Mouse (Mus musculus): ENCODE measurements around the gene Rnf4. TPM values are rescaled to one million over a fixed set of nuclear protein-coding genes. Genes with fewer than 3 reads are reported as not detected.

Rnf4 gene
- total RNA-seq, 1 experiment: 177 TPM

GRCm38 (mm10) chr5:34336775-34337450, 824 bp downstream of the Rnf4 start:
- in situ Hi-C loops (cut with MboI; ENCODE audit: low sequenced_read_pairs in 2 of 2, unreplicated experiment in 2 of 2): no loop called here

DNA sequence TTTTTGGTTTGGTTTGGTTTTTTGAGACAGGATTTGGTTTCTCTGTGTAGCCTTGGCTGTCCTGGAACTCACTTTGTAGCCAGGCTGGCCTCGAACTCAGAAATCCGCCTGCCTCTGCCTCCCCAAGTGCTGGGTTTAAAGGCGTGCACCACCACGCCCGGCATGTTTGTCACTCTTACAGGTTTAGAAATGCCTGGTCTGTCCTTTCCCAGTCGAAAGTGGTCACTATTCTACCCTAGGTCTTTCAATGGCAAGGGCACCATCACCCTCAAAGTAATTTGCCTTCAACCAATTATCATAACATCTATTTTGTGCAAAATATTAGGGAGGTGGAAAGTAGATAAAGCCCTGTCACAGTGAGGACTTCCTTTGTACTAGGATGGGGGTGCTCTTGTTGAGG, 4.2 kb downstream of the Rnf4 start:
- no peak overlapping the region for H3K4me3 ChIP-seq (ENCODE audit: insufficient read depth in 1 of 2, low read depth in 1 of 2, low read length in 2 of 2, poor library complexity in 1 of 2, severe bottlenecking in 1 of 2)
- in situ Hi-C loops (cut with MboI; ENCODE audit: low sequenced_read_pairs in 2 of 2, unreplicated experiment in 2 of 2): no loop called here
- no peak overlapping the region for H3K9ac ChIP-seq (ENCODE audit: insufficient read depth, low read depth, low read length, poor library complexity, severe bottlenecking)
- H3K9me3 ChIP-seq (ENCODE audit: control insufficient read depth, insufficient read depth, low read depth, low read length): no peaks in the 10 kb centered on the region
- no peak overlapping the region for H3K27ac ChIP-seq (ENCODE audit: insufficient read depth, low read depth, low read length, poor library complexity, severe bottlenecking)
- H3K36me3 ChIP-seq (ENCODE audit: control insufficient read depth, insufficient read depth, low read length, poor library complexity, severe bottlenecking): peaks cover 12% of the 10 kb centered on the region
- DNase-seq (ENCODE audit: low read depth, low spot score): no peak
- TF ChIP-seq ZC3H11A (IDR thresholded peaks at IDR 0.05; ENCODE audit: borderline replicate concordance, low read depth, low read length): no peak
- TF ChIP-seq ZNF384 (IDR thresholded peaks at IDR 0.05; ENCODE audit: low read depth, low read length): no peak
- TF ChIP-seq HCFC1 (IDR thresholded peaks at IDR 0.05; ENCODE audit: borderline replicate concordance, insufficient read depth, low read length): no peak
- no peak for TF ChIP-seq CHD2 (IDR thresholded peaks at IDR 0.05; ENCODE audit: low read depth, low read length)
- no peak for TF ChIP-seq MAFK (IDR thresholded peaks at IDR 0.05; ENCODE audit: insufficient read depth, low read depth, low read length)
- H3K4me1 ChIP-seq (ENCODE audit: control insufficient read depth in 2 of 2, insufficient read depth in 2 of 2, low read length in 2 of 2, poor library complexity in 1 of 2): no peaks in the 10 kb centered on the region; a peak in 2 of 4 replicates

More at GRCm38 (mm10) chr5:34336775-34337450, 824 bp downstream of the Rnf4 start:
- Histone ChIP-seq H3K27ac (ENCODE audit: insufficient read depth, low read depth, low read length, poor library complexity, severe bottlenecking) (peak overlapping the region; percentile 96), H3K4me1 (ENCODE audit: control insufficient read depth in 2 of 2, insufficient read depth in 2 of 2, low read length in 2 of 2, poor library complexity in 1 of 2) (peaks cover 1 to 3% of the 10 kb centered on the region in 2 experiments; a peak in 3 of 4 replicates), H3K9me3 (ENCODE audit: control insufficient read depth, insufficient read depth, low read depth, low read length) (no peaks in the 10 kb centered on the region), H3K4me3 (ENCODE audit: insufficient read depth in 1 of 2, low read depth in 1 of 2, low read length in 2 of 2, poor library complexity in 1 of 2, severe bottlenecking in 1 of 2) (peak overlapping the region; percentile 88 to 89), H3K9ac (ENCODE audit: insufficient read depth, low read depth, low read length, poor library complexity, severe bottlenecking) (peak overlapping the region; percentile 98), H3K36me3 (ENCODE audit: control insufficient read depth, insufficient read depth, low read length, poor library complexity, severe bottlenecking) (peaks cover 3% of the 10 kb centered on the region; the same call in 1 of the 2 replicates)
- TF ChIP-seq HCFC1 (IDR thresholded peaks at IDR 0.05; ENCODE audit: borderline replicate concordance, insufficient read depth, low read length) (no peak; the same call in 1 of the 2 replicates), CHD2 (IDR thresholded peaks at IDR 0.05; ENCODE audit: low read depth, low read length) (0 out of 2 replicates have a peak, but pooled peaks have one; percentile 30), ZNF384 (IDR thresholded peaks at IDR 0.05; ENCODE audit: low read depth, low read length) (peak; percentile 71; the same call in 1 of the 2 replicates)
- DNase-seq (ENCODE audit: low read depth, low spot score): peak; percentile 65

DNA sequence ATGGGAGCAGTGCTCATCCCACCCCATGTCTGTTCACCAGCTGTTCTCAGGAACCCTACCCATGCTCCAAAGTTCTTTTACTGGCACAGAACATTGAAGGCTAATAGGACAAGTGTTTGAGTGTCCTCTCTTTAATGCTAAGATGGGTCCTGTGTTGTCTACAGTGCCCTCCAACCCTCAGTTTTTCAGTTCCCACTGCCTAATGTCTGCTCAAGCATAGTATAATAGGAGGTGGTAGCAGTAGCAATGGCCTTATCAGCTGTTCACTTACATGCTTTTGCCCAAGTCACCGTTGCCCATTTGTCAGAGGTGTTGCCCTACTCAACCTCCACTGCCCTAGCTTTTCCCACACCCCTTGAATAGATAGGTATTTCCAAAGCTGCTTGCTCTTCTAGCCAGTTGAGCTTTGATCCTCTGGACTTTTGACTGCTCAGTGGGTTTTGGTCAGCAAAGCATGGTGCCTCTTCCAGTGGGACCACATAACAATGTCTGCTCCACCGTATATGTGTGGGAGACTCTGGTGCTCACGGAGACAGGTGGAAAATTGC, 16.1 kb downstream of the Rnf4 start:
- H3K9me3 ChIP-seq (ENCODE audit: control insufficient read depth, insufficient read depth, low read depth, low read length): no peaks in the 10 kb centered on the region
- H3K27ac ChIP-seq (ENCODE audit: insufficient read depth, low read depth, low read length, poor library complexity, severe bottlenecking): no peak overlapping the region
- no peak overlapping the region for H3K9ac ChIP-seq (ENCODE audit: insufficient read depth, low read depth, low read length, poor library complexity, severe bottlenecking)
- H3K4me1 ChIP-seq (ENCODE audit: control insufficient read depth in 2 of 2, insufficient read depth in 2 of 2, low read length in 2 of 2, poor library complexity in 1 of 2): no peaks in the 10 kb centered on the region
- no peak overlapping the region for H3K4me3 ChIP-seq (ENCODE audit: insufficient read depth in 1 of 2, low read depth in 1 of 2, low read length in 2 of 2, poor library complexity in 1 of 2, severe bottlenecking in 1 of 2)
- no peak for DNase-seq (ENCODE audit: low read depth, low spot score)
- in situ Hi-C loops (cut with MboI; ENCODE audit: low sequenced_read_pairs in 2 of 2, unreplicated experiment in 2 of 2): no loop called here
- peaks cover 50% of the 10 kb centered on the region for H3K36me3 ChIP-seq (ENCODE audit: control insufficient read depth, insufficient read depth, low read length, poor library complexity, severe bottlenecking)
- TF ChIP-seq ZC3H11A (IDR thresholded peaks at IDR 0.05; ENCODE audit: borderline replicate concordance, low read depth, low read length) (no peak), CHD2 (IDR thresholded peaks at IDR 0.05; ENCODE audit: low read depth, low read length) (no peak), HCFC1 (IDR thresholded peaks at IDR 0.05; ENCODE audit: borderline replicate concordance, insufficient read depth, low read length) (no peak), ZNF384 (IDR thresholded peaks at IDR 0.05; ENCODE audit: low read depth, low read length) (no peak), MAFK (IDR thresholded peaks at IDR 0.05; ENCODE audit: insufficient read depth, low read depth, low read length) (no peak)

DNA sequence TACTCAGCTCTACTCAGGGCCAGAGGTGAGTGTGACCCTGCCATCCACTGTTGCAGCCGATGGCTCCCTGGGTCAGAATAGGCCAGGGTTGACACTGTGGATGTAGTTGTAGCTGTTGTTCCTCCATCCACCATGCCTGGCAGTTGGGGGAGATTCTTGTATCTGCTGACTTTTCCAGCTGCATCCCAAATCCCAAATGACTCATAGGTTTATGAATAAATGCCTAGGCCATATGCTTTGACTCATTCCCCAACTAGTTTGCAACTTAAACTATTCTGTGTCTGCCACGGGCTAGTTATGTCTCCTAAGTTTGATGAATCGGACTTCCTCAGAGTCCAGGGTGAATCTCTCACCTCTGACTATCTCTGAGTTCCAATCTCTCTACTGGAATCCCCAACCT, 24.2 kb downstream of the Rnf4 start:
- TF ChIP-seq MAFK (IDR thresholded peaks at IDR 0.05; ENCODE audit: insufficient read depth, low read depth, low read length): no peak
- TF ChIP-seq ZNF384 (IDR thresholded peaks at IDR 0.05; ENCODE audit: low read depth, low read length): no peak
- TF ChIP-seq CHD2 (IDR thresholded peaks at IDR 0.05; ENCODE audit: low read depth, low read length): no peak
- TF ChIP-seq HCFC1 (IDR thresholded peaks at IDR 0.05; ENCODE audit: borderline replicate concordance, insufficient read depth, low read length): no peak
- TF ChIP-seq ZC3H11A (IDR thresholded peaks at IDR 0.05; ENCODE audit: borderline replicate concordance, low read depth, low read length): no peak
- DNase-seq (ENCODE audit: low read depth, low spot score): no peak
- in situ Hi-C loops (cut with MboI; ENCODE audit: low sequenced_read_pairs in 2 of 2, unreplicated experiment in 2 of 2): no loop called here
- Histone ChIP-seq H3K27ac (ENCODE audit: insufficient read depth, low read depth, low read length, poor library complexity, severe bottlenecking) (no peak overlapping the region), H3K9me3 (ENCODE audit: control insufficient read depth, insufficient read depth, low read depth, low read length) (no peaks in the 10 kb centered on the region), H3K4me1 (ENCODE audit: control insufficient read depth in 2 of 2, insufficient read depth in 2 of 2, low read length in 2 of 2, poor library complexity in 1 of 2) (no peaks in the 10 kb centered on the region), H3K4me3 (ENCODE audit: insufficient read depth in 1 of 2, low read depth in 1 of 2, low read length in 2 of 2, poor library complexity in 1 of 2, severe bottlenecking in 1 of 2) (no peak overlapping the region), H3K36me3 (ENCODE audit: control insufficient read depth, insufficient read depth, low read length, poor library complexity, severe bottlenecking) (peaks cover 4% of the 10 kb centered on the region), H3K9ac (ENCODE audit: insufficient read depth, low read depth, low read length, poor library complexity, severe bottlenecking) (no peak overlapping the region)
